Mouse (Mus musculus) small intestine, adult 2 months (tissue): ENCODE measurements around the gene Lcn2. TPM values are rescaled to one million over a fixed set of nuclear protein-coding genes. Genes with fewer than 3 reads are reported as not detected.
A peak's percentile ranks its signal among the peaks of the same experiment; 100 is the strongest.
"Not testable (repeated sequence)": the region's sequence is repeated elsewhere in the genome, so short reads cannot be mapped to it uniquely, and the experiment has no call there.

Experiments used
- H3K27ac ChIP-seq: fragments of 200-500 bp; 2 replicates; pipeline ENCODE4 v1.5.1; 2012; ENCODE audit warnings: low read depth, low read length, control low read depth, inconsistent platforms; ENCODE audit not compliant: insufficient read depth
- H3K27me3 ChIP-seq: fragments of 200-500 bp; 2 replicates; pipeline ENCODE4 v1.6.1; 2012; ENCODE audit warnings: mild to moderate bottlenecking, moderate library complexity, low read length, inconsistent platforms; ENCODE audit not compliant: control insufficient read depth, insufficient read depth
- H3K36me3 ChIP-seq: fragments of 200-500 bp; 2 replicates; pipeline ENCODE4 v1.6.1; 2012; ENCODE audit warnings: mild to moderate bottlenecking, low read length, control low read depth, inconsistent platforms; ENCODE audit not compliant: control insufficient read depth, insufficient read depth
- H3K4me1 ChIP-seq: fragments of 200-500 bp; 2 replicates; pipeline ENCODE4 v1.6.1; 2012; ENCODE audit warnings: low read length, inconsistent platforms, mixed read lengths; ENCODE audit not compliant: control insufficient read depth, insufficient read depth, insufficient read length
- H3K4me3 ChIP-seq: fragments of 200-500 bp; 2 replicates; pipeline ENCODE4 v1.5.1; 2012; ENCODE audit warnings: low read depth, mild to moderate bottlenecking, control low read depth, inconsistent platforms, low read length, moderate library complexity
- CTCF ChIP-seq: fragments of 200-500 bp; IDR thresholded peaks from 2 replicates; pipeline ENCODE4 v1.5.1; 2012; ENCODE audit warnings: low read depth, mild to moderate bottlenecking, control low read depth, inconsistent platforms, low read length, moderate library complexity, mixed read lengths; ENCODE audit not compliant: insufficient replicate concordance, insufficient read length; ENCODE audit errors: extremely low read depth
- POLR2A ChIP-seq: fragments of 200-500 bp; IDR thresholded peaks from 2 replicates; pipeline ENCODE4 v1.6.1; 2012; ENCODE audit warnings: low read depth, mild to moderate bottlenecking, control low read depth, inconsistent platforms, low read length, moderate library complexity
- WGBS: fragments of 180-500 bp; shearing (Covaris S2); methylation state at CpG from one replicate; pipeline ENCODE4 v1.1.7; 2018; 5-methylcytosine and 5-hydroxymethylcytosine counted together
- polyA plus RNA-seq: library from polyadenylated mRNA; depleted of rRNA; stranded (reverse); fragments of >200 nt; gene quantifications from 2 replicates; pipeline ENCODE4 v1.2.3, GENCODE M21; 2012

Gene Lcn2
- polyA plus RNA-seq, 1 experiment = 5.5 TPM

DNA sequence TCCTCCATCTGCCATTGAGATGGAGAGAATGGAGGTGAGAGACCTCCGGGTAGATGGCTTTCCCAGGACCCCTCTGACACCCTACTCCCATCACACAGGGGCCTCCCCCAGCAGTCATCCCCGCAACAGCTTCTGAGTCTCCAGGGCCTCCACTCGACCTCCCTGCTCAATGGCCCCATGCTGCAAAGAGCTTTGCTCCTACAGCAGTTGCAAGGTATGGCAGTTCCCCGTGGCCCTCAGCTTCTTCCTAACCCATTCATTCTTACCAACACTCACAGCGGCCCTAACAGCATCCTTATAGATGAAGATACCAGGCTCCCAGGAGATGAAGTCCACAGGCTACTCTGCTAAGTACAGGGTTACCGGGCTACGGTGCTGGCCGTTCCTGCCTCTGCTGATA, 23.9 kb downstream of the Lcn2 start:
- TF ChIP-seq POLR2A = no peak
- no peak for TF ChIP-seq CTCF

GRCm38 (mm10) chr2:32363376-32364106, 24.5 kb downstream of the Lcn2 start:
- 7% methylated on average over 19 of the region's 19 CpGs for WGBS
- Histone ChIP-seq H3K36me3 (peaks cover 14% of the 10 kb centered on the region), H3K4me1 (peaks cover 2% of the 10 kb centered on the region), H3K4me3 (peak overlapping the region; percentile 77), H3K27me3 (no peaks in the 10 kb centered on the region), H3K27ac (peak overlapping the region; percentile 89)
- TF ChIP-seq CTCF (no peak), POLR2A (no peak)

More for the DNA sequence above, 23.9 kb downstream of the Lcn2 start:
- Histone ChIP-seq H3K36me3 (peaks cover 17% of the 10 kb centered on the region), H3K4me3 (peak overlapping the region; percentile 77; the same call in 1 of the 2 replicates), H3K27ac (no peak overlapping the region), H3K4me1 (peaks cover 2% of the 10 kb centered on the region), H3K27me3 (no peaks in the 10 kb centered on the region)
- WGBS = 83% methylated on average over 8 of the region's 8 CpGs

- under 1% methylated on average over 53 of the region's 53 CpGs for WGBS
Observed at GRCm38 (mm10) chr2:32362817-32363340, 25.2 kb downstream of the Lcn2 start.

DNA sequence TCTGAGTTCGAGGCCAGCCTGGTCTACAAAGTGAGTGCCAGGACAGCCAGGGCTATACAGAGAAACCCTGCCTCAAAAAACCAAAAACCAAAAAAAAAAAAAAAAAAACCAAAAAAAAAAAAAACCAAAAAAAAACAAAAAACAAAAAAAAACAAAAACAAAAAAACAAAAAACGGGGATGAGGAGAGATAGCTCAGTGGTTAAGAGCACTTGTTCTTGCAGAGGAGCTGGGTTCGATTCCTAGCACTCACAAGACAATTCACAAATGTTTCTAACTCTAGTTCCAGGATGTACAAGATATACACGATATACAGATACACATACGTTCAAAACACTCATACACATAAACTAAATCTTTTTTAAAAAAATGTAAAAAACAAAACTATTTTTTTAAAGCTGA, 25.8 kb downstream of the Lcn2 start:
- H3K27me3 ChIP-seq, H3K4me1 ChIP-seq, H3K36me3 ChIP-seq: not testable (repeated sequence)
- H3K4me3 ChIP-seq = peak overlapping the region; percentile 77
- H3K27ac ChIP-seq = 0 out of 2 replicates have a peak overlapping the region, but pooled peaks have one; percentile 89
- WGBS = 16% methylated on average over 5 of the region's 5 CpGs

More at GRCm38 (mm10) chr2:32362817-32363340, 25.2 kb downstream of the Lcn2 start:
- Histone ChIP-seq H3K36me3 (peaks cover 10% of the 10 kb centered on the region), H3K4me3 (peak overlapping the region; percentile 77), H3K27me3 (no peaks in the 10 kb centered on the region), H3K27ac (peak overlapping the region; percentile 89), H3K4me1 (peaks cover 2% of the 10 kb centered on the region)
- TF ChIP-seq CTCF = peak; percentile 79
- TF ChIP-seq POLR2A = peak; percentile 75; the same call in 1 of the 2 replicates

GRCm38 (mm10) chr2:32361437-32361836, 26.6 kb downstream of the Lcn2 start:
- Histone ChIP-seq H3K27me3 (no peaks in the 10 kb centered on the region), H3K36me3 (peaks cover 4% of the 10 kb centered on the region; the same call in 1 of the 2 replicates), H3K4me3 (peak overlapping the region; percentile 89), H3K4me1 (peaks cover 8% of the 10 kb centered on the region), H3K27ac (peak overlapping the region; percentile 99)
- 1% methylated on average over 24 of the region's 24 CpGs for WGBS
- TF ChIP-seq CTCF (peak; percentile 75), POLR2A (peak; percentile 50; the same call in 1 of the 2 replicates)

DNA sequence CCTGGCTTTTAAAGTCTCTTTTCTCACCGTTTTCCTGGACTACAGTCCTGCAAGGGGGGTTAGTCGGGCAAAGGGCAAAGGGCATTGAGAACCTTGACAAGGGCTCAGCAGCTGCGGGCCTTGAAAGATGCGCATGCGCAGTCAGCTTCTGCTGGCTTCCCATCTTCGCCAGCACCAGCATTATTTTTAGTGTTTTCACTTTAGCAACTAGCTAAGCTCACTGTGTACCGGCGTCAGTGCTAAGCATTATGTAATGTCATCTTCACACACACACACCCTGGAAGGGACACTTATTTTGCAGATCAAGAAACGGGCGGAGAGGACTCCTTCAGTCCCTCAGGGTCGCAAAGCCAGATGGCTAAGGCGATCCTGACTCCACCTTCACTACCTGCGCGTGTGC, 27.3 kb downstream of the Lcn2 start:
- no peaks in the 10 kb centered on the region for H3K27me3 ChIP-seq
- TF ChIP-seq CTCF (no peak), POLR2A (no peak)
- WGBS = 3% methylated on average over 14 of the region's 14 CpGs
- peak overlapping the region; percentile 86 for H3K27ac ChIP-seq
- H3K4me1 ChIP-seq = peaks cover 15% of the 10 kb centered on the region
- H3K36me3 ChIP-seq = peaks cover 4% of the 10 kb centered on the region; the same call in 1 of the 2 replicates
- peak overlapping the region; percentile 54 for H3K4me3 ChIP-seq

GRCm38 (mm10) chr2:32358381-32358780, 29.7 kb downstream of the Lcn2 start:
- TF ChIP-seq CTCF = no peak
- TF ChIP-seq POLR2A = no peak
- Histone ChIP-seq H3K27ac (no peak overlapping the region), H3K36me3 (no peaks in the 10 kb centered on the region), H3K4me3 (no peak overlapping the region), H3K4me1 (peaks cover 19% of the 10 kb centered on the region; the same call in 1 of the 2 replicates), H3K27me3 (no peaks in the 10 kb centered on the region)
- 84% methylated on average over 10 of the region's 10 CpGs for WGBS
